Mouse (Mus musculus): ENCODE measurements around the gene Bmp6.

DNA sequence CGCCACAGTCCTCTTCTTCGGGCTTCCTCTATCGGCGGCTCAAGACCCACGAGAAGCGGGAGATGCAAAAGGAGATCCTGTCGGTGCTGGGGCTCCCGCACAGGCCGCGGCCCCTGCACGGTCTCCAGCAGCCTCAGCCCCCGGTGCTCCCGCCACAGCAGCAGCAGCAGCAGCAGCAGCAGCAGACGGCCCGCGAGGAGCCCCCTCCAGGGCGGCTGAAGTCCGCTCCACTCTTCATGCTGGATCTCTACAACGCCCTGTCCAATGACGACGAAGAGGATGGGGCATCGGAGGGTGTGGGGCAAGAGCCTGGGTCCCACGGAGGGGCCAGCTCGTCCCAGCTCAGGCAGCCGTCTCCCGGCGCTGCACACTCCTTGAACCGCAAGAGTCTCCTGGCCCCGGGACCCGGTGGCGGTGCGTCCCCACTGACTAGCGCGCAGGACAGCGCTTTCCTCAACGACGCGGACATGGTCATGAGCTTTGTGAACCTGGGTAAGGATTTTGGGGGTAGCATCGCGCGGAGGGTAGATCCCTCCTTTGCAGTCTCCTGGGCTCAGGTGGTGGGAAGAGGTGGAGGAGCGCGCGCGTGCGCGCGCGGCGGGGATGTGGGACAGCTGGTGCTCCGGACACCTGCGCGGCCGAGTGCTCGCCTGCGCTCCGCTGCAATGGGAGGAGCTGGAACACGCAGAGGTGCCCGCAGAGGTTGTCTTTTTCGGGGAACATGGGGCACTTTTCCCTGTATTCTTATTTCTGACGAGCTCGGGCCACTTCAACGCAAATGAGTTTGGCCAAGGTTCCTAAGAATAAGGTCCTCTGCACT lies 1.4 kb downstream of the Bmp6 start:
- TF ChIP-seq POLR2A (IDR thresholded peaks at IDR 0.05; ENCODE audit: insufficient read depth, low read length), result no peak
- TF ChIP-seq CTCF (IDR thresholded peaks at IDR 0.05; ENCODE audit: low read depth, low read length), result no peak
- no peak for TF ChIP-seq EP300 (IDR thresholded peaks at IDR 0.05; ENCODE audit: insufficient read depth, low read depth, low read length)

Data from ES-Bruce4 (cell line).